In the genomic region with DNA sequence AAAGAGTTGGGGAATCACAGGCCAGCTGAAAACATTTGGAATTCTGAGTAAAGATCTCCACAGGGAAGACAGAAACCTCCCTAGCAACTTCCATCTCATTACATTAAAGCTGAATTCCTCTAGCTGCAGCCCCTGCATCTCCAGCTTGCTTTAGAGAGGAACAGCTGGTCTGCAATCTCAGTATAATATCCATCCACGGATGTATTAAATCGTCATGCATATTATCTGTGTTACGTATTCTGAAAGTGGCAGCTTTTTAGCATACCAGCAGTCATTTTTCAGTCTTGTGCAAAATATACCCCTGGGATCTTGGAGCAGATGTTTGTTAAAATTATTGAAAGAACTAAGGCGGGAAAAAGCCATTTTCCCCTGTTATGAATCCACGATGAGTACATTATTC, we compare ENCODE assay signal across 23 mouse cellular contexts.
DNase-seq lines count a peak whose midpoint lies in the region; ATAC-seq lines count a peak whose summit lies in the region.
"Had no signal": no experiment of that assay in that cellular context is flagged by ENCODE, and none has a peak within 500 bp of the region (broad histone marks: within the 10 kb centered on the region; RNA-seq: fewer than 3 reads in every experiment).

No protein-coding gene starts in this region.

- no peak overlapping the region for H3K4me2 ChIP-seq in embryonic facial prominence, embryonic 14.5 days (ENCODE audit: low read depth, low read length)
- no peak overlapping the region for H3K4me2 ChIP-seq in hindbrain, embryonic 14.5 days (replicated peaks)
- no peak overlapping the region for H3K4me2 ChIP-seq in hindbrain, embryonic 11.5 days (replicated peaks; ENCODE audit: low read depth, low read length)
- no peak overlapping the region for H3K4me2 ChIP-seq in midbrain, embryonic 14.5 days (ENCODE audit: low read length)
- no peak overlapping the region for H3K4me2 ChIP-seq in midbrain, embryonic 16.5 days (ENCODE audit: low read length)
- H3K4me2 ChIP-seq: heart, embryonic 13.5 days; limb, embryonic 12.5 days; liver, embryonic 11.5 days had no signal

- no peak overlapping the region for H3K27ac ChIP-seq in embryonic facial prominence, embryonic 14.5 days (replicated peaks; ENCODE audit: low read depth, low read length)
- no peak overlapping the region for H3K27ac ChIP-seq in embryonic facial prominence, embryonic 10.5 days (replicated peaks)
- H3K27ac ChIP-seq in hindbrain, embryonic 14.5 days: no peak overlapping the region
- no peak overlapping the region for H3K27ac ChIP-seq in hindbrain, embryonic 11.5 days (ENCODE audit: low read depth, low read length)
- no peak overlapping the region for H3K27ac ChIP-seq in midbrain, embryonic 14.5 days (replicated peaks; ENCODE audit: low read depth, low read length)
- H3K27ac ChIP-seq in midbrain, embryonic 16.5 days (ENCODE audit: low read length): no peak overlapping the region
- H3K27ac ChIP-seq: heart, embryonic 13.5 days; limb, embryonic 12.5 days had no signal

- H3K27me3 ChIP-seq in embryonic facial prominence, embryonic 14.5 days (replicated peaks; ENCODE audit: control insufficient read depth, insufficient read depth, low read length): no peaks in the 10 kb centered on the region
- H3K27me3 ChIP-seq in embryonic facial prominence, embryonic 10.5 days (replicated peaks; ENCODE audit: low read depth, poor library complexity, severe bottlenecking): no peaks in the 10 kb centered on the region
- H3K27me3 ChIP-seq in hindbrain, embryonic 14.5 days (ENCODE audit: control insufficient read depth, insufficient read depth, low read length): no peaks in the 10 kb centered on the region
- no peaks in the 10 kb centered on the region for H3K27me3 ChIP-seq in hindbrain, embryonic 11.5 days (ENCODE audit: control insufficient read depth, insufficient read depth, low read length)
- H3K27me3 ChIP-seq in midbrain, embryonic 14.5 days (ENCODE audit: control insufficient read depth, insufficient read depth, low read length): no peaks in the 10 kb centered on the region
- H3K27me3 ChIP-seq in midbrain, embryonic 16.5 days (ENCODE audit: control insufficient read depth, insufficient read depth, low read depth, low read length): no peaks in the 10 kb centered on the region
- H3K27me3 ChIP-seq: CH12.LX; heart, embryonic 13.5 days; limb, embryonic 12.5 days had no signal

- H3K9me3 ChIP-seq in embryonic facial prominence, embryonic 14.5 days (ENCODE audit: control insufficient read depth, low read length): no peaks in the 10 kb centered on the region
- no peaks in the 10 kb centered on the region for H3K9me3 ChIP-seq in embryonic facial prominence, embryonic 10.5 days
- H3K9me3 ChIP-seq in hindbrain, embryonic 14.5 days (ENCODE audit: control insufficient read depth, low read length): no peaks in the 10 kb centered on the region
- H3K9me3 ChIP-seq in hindbrain, embryonic 11.5 days (ENCODE audit: control insufficient read depth, low read length): no peaks in the 10 kb centered on the region
- H3K9me3 ChIP-seq in midbrain, embryonic 14.5 days (ENCODE audit: control insufficient read depth, low read length): no peaks in the 10 kb centered on the region
- no peaks in the 10 kb centered on the region for H3K9me3 ChIP-seq in midbrain, embryonic 16.5 days (replicated peaks; ENCODE audit: control insufficient read depth, low read length, poor library complexity, severe bottlenecking)
- H3K9me3 ChIP-seq: heart, embryonic 13.5 days; limb, embryonic 12.5 days had no signal

- DNase-seq in embryonic facial prominence, embryonic 14.5 days (ENCODE audit: low spot score): peak; percentile 77
- no peak for DNase-seq in embryonic facial prominence, embryonic 10.5 days (ENCODE audit: low spot score)
- DNase-seq in hindbrain, embryonic 14.5 days (ENCODE audit: low spot score): no peak
- no peak for DNase-seq in hindbrain, embryonic 11.5 days (ENCODE audit: low spot score)
- peak; percentile 33 for DNase-seq in midbrain, embryonic 14.5 days
- DNase-seq in layer of hippocampus, postnatal 10 days (ENCODE audit: low spot score in 2 of 2): no peak
- DNase-seq: adrenal gland, adult 8-10 months; cerebellum, adult 8-10 months; cerebellum, postnatal 25 days; heart, postnatal 10 days; kidney, adult 8-10 months; kidney, postnatal 14 days; layer of hippocampus, adult 9-11 months; lung, postnatal 36 days; right cerebral cortex, adult 18-20 months; spleen, adult 18-20 months; thymus, postnatal 14 days had no signal

- no peaks in the 10 kb centered on the region for H3K36me3 ChIP-seq in embryonic facial prominence, embryonic 14.5 days (ENCODE audit: control insufficient read depth, insufficient read depth, low read length)
- no peaks in the 10 kb centered on the region for H3K36me3 ChIP-seq in embryonic facial prominence, embryonic 10.5 days (replicated peaks)
- H3K36me3 ChIP-seq in hindbrain, embryonic 14.5 days (replicated peaks; ENCODE audit: control insufficient read depth, insufficient read depth): no peaks in the 10 kb centered on the region
- no peaks in the 10 kb centered on the region for H3K36me3 ChIP-seq in hindbrain, embryonic 11.5 days (ENCODE audit: control insufficient read depth, insufficient read depth, low read length)
- no peaks in the 10 kb centered on the region for H3K36me3 ChIP-seq in midbrain, embryonic 14.5 days (ENCODE audit: control insufficient read depth, insufficient read depth, low read length)
- H3K36me3 ChIP-seq in midbrain, embryonic 16.5 days (ENCODE audit: control insufficient read depth, insufficient read depth, low read length): no peaks in the 10 kb centered on the region
- H3K36me3 ChIP-seq: heart, embryonic 13.5 days; limb, embryonic 12.5 days had no signal

- 38% methylated on average over 5 of the region's 5 CpGs for WGBS in embryonic facial prominence, embryonic 14.5 days
- 88% methylated on average over 5 of the region's 5 CpGs for WGBS in embryonic facial prominence, embryonic 10.5 days
- WGBS in hindbrain, embryonic 14.5 days: 34% methylated on average over 5 of the region's 5 CpGs
- 72% methylated on average over 5 of the region's 5 CpGs for WGBS in hindbrain, embryonic 11.5 days
- 43% methylated on average over 5 of the region's 5 CpGs for WGBS in midbrain, embryonic 14.5 days
- 42% methylated on average over 5 of the region's 5 CpGs for WGBS in midbrain, embryonic 16.5 days

- ATAC-seq in embryonic facial prominence, embryonic 14.5 days (ENCODE audit: low read depth): no peak
- ATAC-seq in hindbrain, embryonic 14.5 days (ENCODE audit: low FRiP score): peak; percentile 60; the same call in 1 of the 2 replicates
- ATAC-seq in hindbrain, embryonic 11.5 days (ENCODE audit: low FRiP score): no peak
- no peak for ATAC-seq in midbrain, embryonic 14.5 days (ENCODE audit: low FRiP score, low TSS enrichment)
- no peak for ATAC-seq in midbrain, embryonic 16.5 days
- ATAC-seq: intestine, embryonic 16.5 days had no signal

- H3K9ac ChIP-seq in embryonic facial prominence, embryonic 14.5 days (ENCODE audit: low read depth, low read length): no peak overlapping the region
- H3K9ac ChIP-seq in hindbrain, embryonic 14.5 days: no peak overlapping the region
- no peak overlapping the region for H3K9ac ChIP-seq in hindbrain, embryonic 11.5 days (ENCODE audit: low read depth, low read length)
- no peak overlapping the region for H3K9ac ChIP-seq in midbrain, embryonic 14.5 days (replicated peaks; ENCODE audit: low read length)
- no peak overlapping the region for H3K9ac ChIP-seq in midbrain, embryonic 16.5 days (ENCODE audit: low read depth, low read length)
- H3K9ac ChIP-seq: heart, embryonic 13.5 days; limb, embryonic 12.5 days had no signal

- H3K4me3 ChIP-seq in embryonic facial prominence, embryonic 14.5 days (ENCODE audit: low read depth, low read length): no peak overlapping the region
- H3K4me3 ChIP-seq in embryonic facial prominence, embryonic 10.5 days: no peak overlapping the region
- no peak overlapping the region for H3K4me3 ChIP-seq in hindbrain, embryonic 14.5 days (replicated peaks; ENCODE audit: low read length)
- no peak overlapping the region for H3K4me3 ChIP-seq in hindbrain, embryonic 11.5 days (ENCODE audit: low read depth, low read length)
- H3K4me3 ChIP-seq in midbrain, embryonic 14.5 days (replicated peaks; ENCODE audit: low read depth, low read length): no peak overlapping the region
- H3K4me3 ChIP-seq in midbrain, embryonic 16.5 days (ENCODE audit: low read depth, low read length): no peak overlapping the region
- H3K4me3 ChIP-seq: heart, embryonic 13.5 days; limb, embryonic 12.5 days had no signal

- 0 out of 2 replicates have a peak, but pooled peaks cover 3% of the 10 kb centered on the region for H3K4me1 ChIP-seq in embryonic facial prominence, embryonic 14.5 days (ENCODE audit: control insufficient read depth, insufficient read depth, low read length)
- H3K4me1 ChIP-seq in embryonic facial prominence, embryonic 10.5 days: 0 out of 2 replicates have a peak, but pooled peaks cover 6% of the 10 kb centered on the region
- no peaks in the 10 kb centered on the region for H3K4me1 ChIP-seq in hindbrain, embryonic 14.5 days (replicated peaks; ENCODE audit: control insufficient read depth, insufficient read depth, low read length)
- no peaks in the 10 kb centered on the region; the same call in 1 of the 2 replicates for H3K4me1 ChIP-seq in hindbrain, embryonic 11.5 days (replicated peaks; ENCODE audit: control insufficient read depth, insufficient read depth, low read length)
- H3K4me1 ChIP-seq in midbrain, embryonic 14.5 days (ENCODE audit: control insufficient read depth, insufficient read depth, low read length): no peaks in the 10 kb centered on the region
- H3K4me1 ChIP-seq in midbrain, embryonic 16.5 days (ENCODE audit: control insufficient read depth, insufficient read depth, low read length): no peaks in the 10 kb centered on the region
- H3K4me1 ChIP-seq: limb, embryonic 12.5 days had no signal

Comparison
In these comparisons a context has a peak if more than half of its experiments do, and no peak if none do; other contexts are left out.
1. DNase-seq: peak in embryonic facial prominence, embryonic 14.5 days (single experiment) and midbrain, embryonic 14.5 days (single experiment); none in embryonic facial prominence, embryonic 10.5 days (single experiment), hindbrain, embryonic 14.5 days (single experiment), hindbrain, embryonic 11.5 days (single experiment) and layer of hippocampus, postnatal 10 days (0 of 2).